Mouse (Mus musculus): Measurements from ENCODE around the gene Mgst3. TPM values are rescaled to one million over a fixed set of nuclear protein-coding genes. Genes with fewer than 3 reads are reported as not detected.

Gene Mgst3
- total RNA-seq (2012; rRNA removed) (1.0 and 1.4 TPM in 2 replicates), total RNA-seq (2014; rRNA removed) (not detected in 2 replicates), polyA plus RNA-seq (2012; ENCODE audit: insufficient read length, low read depth) (not detected in 2 replicates)

- Histone ChIP-seq H3K9me3 (replicated peaks; ENCODE audit: low read length) (no peaks in the 10 kb centered on the region), H3K4me2 (ENCODE audit: insufficient read depth, low read depth, poor library complexity, severe bottlenecking) (peak within 1 kb of the TSS; percentile 96), H3K9ac (ENCODE audit: insufficient read depth, low read depth) (peak within 1 kb of the TSS; percentile 80), H3K36me3 (replicated peaks in 1 of 2; ENCODE audit: control insufficient read depth in 1 of 2, insufficient read depth in 1 of 2, low read length in 1 of 2) (no peaks in the 10 kb centered on the region), H3K27me3 (replicated peaks) (peaks cover 77% of the 10 kb centered on the region), H3K27ac (ENCODE audit: insufficient read depth, low read depth) (no peak within 1 kb of the TSS), H3K79me2 (replicated peaks; ENCODE audit: control insufficient read depth, extremely low read depth, insufficient read depth, poor library complexity, severe bottlenecking) (no peaks in the 10 kb centered on the region), H3K4me1 (ENCODE audit: control insufficient read depth in 1 of 2, insufficient read depth in 2 of 2) (peaks cover 0 to 16% of the 10 kb centered on the region in 2 experiments; a peak in 2 of 4 replicates), H3K4me3 (replicated peaks in 1 of 3; ENCODE audit: low read depth in 2 of 3, low read length in 2 of 3, poor library complexity in 1 of 3) (peak within 1 kb of the TSS; percentile 61 to 84 (median 72))
- in situ Hi-C loops (cut with MboI; ENCODE audit: low pct_ligation_motif_present, low pct_unique_long_range_greater_than_20kb, low sequenced_read_pairs) = no loop called here
- TF ChIP-seq KAT2A (IDR thresholded peaks at IDR 0.05; ENCODE audit: insufficient replicate concordance, low read length) (0 out of 2 replicates have a peak, but pooled peaks have one; percentile 61), MEF2A (IDR thresholded peaks at IDR 0.05; ENCODE audit: borderline replicate concordance, low read depth, low read length) (peak; percentile 46; the same call in 1 of the 2 replicates), ETS1 (conservative IDR thresholded peaks at IDR 0.05; ENCODE audit: low read depth, low read length) (no peak), ZC3H11A (IDR thresholded peaks at IDR 0.05; ENCODE audit: low read depth, low read length) (no peak), SMC3 (IDR thresholded peaks at IDR 0.05; ENCODE audit: low read depth, low read length) (peak; percentile 55), MAFK (IDR thresholded peaks at IDR 0.05; ENCODE audit: insufficient replicate concordance, low read length) (no peak), TBP (conservative IDR thresholded peaks at IDR 0.05; ENCODE audit: low read depth, low read length) (0 out of 2 replicates have a peak, but pooled peaks have one; percentile 59), MXI1 (IDR thresholded peaks at IDR 0.05; ENCODE audit: low read depth, low read length) (peak; percentile 80), UBTF (IDR thresholded peaks at IDR 0.05; ENCODE audit: low read depth, low read length) (no peak), MYC (IDR thresholded peaks at IDR 0.05; ENCODE audit: low read depth, low read length) (peak; percentile 21; the same call in 1 of the 2 replicates), NELFE (IDR thresholded peaks at IDR 0.05; ENCODE audit: low read depth, low read length) (peak; percentile 64; the same call in 1 of the 2 replicates), ZKSCAN1 (IDR thresholded peaks at IDR 0.05; ENCODE audit: borderline replicate concordance, low read depth, low read length) (peak; percentile 80), POLR2A (IDR thresholded peaks at IDR 0.05; ENCODE audit: low read depth, low read length) (peak; percentile 89), ZMIZ1 (IDR thresholded peaks at IDR 0.05; ENCODE audit: low read depth, low read length) (no peak), GABPA (IDR thresholded peaks at IDR 0.05; ENCODE audit: insufficient replicate concordance, low read depth, low read length) (no peak; the same call in 1 of the 2 replicates), CHD2 (IDR thresholded peaks at IDR 0.05; ENCODE audit: low read length) (no peak), PAX5 (IDR thresholded peaks at IDR 0.05; ENCODE audit: low read length) (no peak), USF1 (IDR thresholded peaks at IDR 0.05; ENCODE audit: low read depth, low read length) (no peak), BHLHE40 (IDR thresholded peaks at IDR 0.05; ENCODE audit: low read depth, low read length) (no peak), ELF1 (IDR thresholded peaks at IDR 0.05; ENCODE audit: low read depth, low read length) (peak; percentile 48; the same call in 1 of the 2 replicates), HCFC1 (IDR thresholded peaks at IDR 0.05; ENCODE audit: low read depth, low read length) (peak; percentile 87), SIN3A (IDR thresholded peaks at IDR 0.05; ENCODE audit: low read length) (no peak; the same call in 1 of the 2 replicates), RAD21 (IDR thresholded peaks at IDR 0.05; ENCODE audit: low read depth, low read length) (peak; percentile 42), RCOR1 (conservative IDR thresholded peaks at IDR 0.05; ENCODE audit: low read depth, low read length) (no peak), E2F4 (IDR thresholded peaks at IDR 0.05; ENCODE audit: insufficient replicate concordance, low read depth, low read length) (0 out of 2 replicates have a peak, but pooled peaks have one; percentile 68), POLR2AphosphoS2 (IDR thresholded peaks at IDR 0.05; ENCODE audit: low read depth, low read length) (no peak), CHD1 (IDR thresholded peaks at IDR 0.05; ENCODE audit: low read depth, low read length) (no peak), IRF4 (IDR thresholded peaks at IDR 0.05; ENCODE audit: low read depth, low read length) (no peak), CTCF (conservative IDR thresholded peaks at IDR 0.05 in 1 of 2, IDR thresholded peaks at IDR 0.05 in 1 of 2; ENCODE audit: low read depth in 2 of 2, low read length in 2 of 2) (peak in 1 of 2 experiments; percentile 74; a peak in 2 of 4 replicates), MAZ (IDR thresholded peaks at IDR 0.05; ENCODE audit: low read depth, low read length) (peak; percentile 55; the same call in 1 of the 2 replicates), JUN (IDR thresholded peaks at IDR 0.05; ENCODE audit: insufficient read depth, low read depth, low read length) (no peak), EP300 (IDR thresholded peaks at IDR 0.05; ENCODE audit: low read length) (no peak), TCF12 (IDR thresholded peaks at IDR 0.05; ENCODE audit: low read depth, low read length) (peak; percentile 36; the same call in 1 of the 2 replicates), USF2 (conservative IDR thresholded peaks at IDR 0.05; ENCODE audit: low read depth, low read length) (no peak), ZNF384 (IDR thresholded peaks at IDR 0.05; ENCODE audit: low read depth, low read length) (no peak), NRF1 (IDR thresholded peaks at IDR 0.05; ENCODE audit: low read depth, low read length) (peak; percentile 92), JUND (conservative IDR thresholded peaks at IDR 0.05; ENCODE audit: low read depth, low read length) (no peak)
- dilution Hi-C loops (cut with MboI; ENCODE audit: extremely low pct_ligation_motif_present, extremely low pct_unique_long_range_greater_than_20kb, low sequenced_read_pairs) = no loop called here
- DNase-seq (ENCODE audit: extremely low read depth) = peak; percentile 96
Measured at GRCm38 (mm10) chr1:167393683-167394492, at the start of gene Mgst3. Gene Mgst3, minus strand, starts transcription at chr1:167393841.

All from CH12.LX (cell line).